Mouse (Mus musculus) heart, postnatal 14 days (tissue): ENCODE results near the gene Sh3d19. TPM values are rescaled to one million over a fixed set of nuclear protein-coding genes. Genes with fewer than 3 reads are reported as not detected.

Experiments
- DNase-seq, 2 experiments: peaks; one replicate each; pipeline ENCODE4 v3.0.0; 2021 to 2022
- intact Hi-C: fragments of 180-260 bp; cut with DNase I; formaldehyde crosslinking; loops from one replicate; pipeline ENCODE4 v1.15.1; 2025
- long read RNA-seq, 2 experiments: library from polyadenylated mRNA; stranded (forward); transcript quantifications; one replicate each; pipeline ENCODE4 v2.0.0; 2021
- total RNA-seq, 2 experiments: library from RNA; stranded (reverse); gene quantifications; 2 replicates each; pipeline ENCODE4 v1.2.3; 2021

The Sh3d19 gene
- 10 to 100 TPM; 20.8 to 28.1 TPM for total RNA-seq
- long read RNA-seq, experiment 1, full-length matches to known transcripts = 1 of 4 reads
- long read RNA-seq, experiment 1, partial matches to known transcripts = 1 of 4 reads
- long read RNA-seq, experiment 1, other reads (novel, unspliced or antisense) = 2 of 4 reads
- long read RNA-seq, experiment 2, full-length matches to known transcripts = 1 of 4 reads
- long read RNA-seq, experiment 2, partial matches to known transcripts = 0 of 4 reads
- long read RNA-seq, experiment 2, other reads (novel, unspliced or antisense) = 3 of 4 reads

GRCm38 (mm10) chr3:85970742-85971598, at the start of gene Sh3d19:
Gene Sh3d19 (plus strand): TSS chr3:85971109.
- intact Hi-C loops = loop anchor here (5.0 kb wide), 1 partner anchor 71 kb away; no protein-coding TSS in a partner anchor

DNA sequence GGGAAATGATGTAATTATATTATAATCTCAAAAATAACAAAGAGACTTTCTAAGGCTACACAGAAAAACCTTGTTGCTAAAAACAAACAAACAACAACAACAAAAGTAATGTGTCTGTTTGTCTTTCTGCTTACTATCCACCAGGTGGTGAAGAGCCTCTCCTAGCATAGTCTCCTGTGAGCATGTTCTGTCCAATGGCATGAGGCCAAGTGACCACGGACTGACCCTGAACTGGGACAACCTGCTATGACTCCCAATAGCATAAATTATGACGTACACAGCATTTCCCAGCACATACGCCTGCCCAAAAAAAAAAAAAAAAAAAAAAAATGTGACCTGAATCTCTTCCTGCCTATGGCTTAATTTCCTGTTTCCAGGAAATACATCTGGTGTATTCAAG, 48.6 kb upstream of the Sh3d19 start:
- DNase-seq = peak; percentile 32 to 59
- intact Hi-C loops = loop anchor here (5.0 kb wide), 3 partner anchors 205 to 1005 kb away; partner anchors contain the start of gene Gatb

More at GRCm38 (mm10) chr3:85970742-85971598, at the start of gene Sh3d19:
- peak; percentile 85 to 87 for DNase-seq

GRCm38 (mm10) chr3:85923343-85923742, 47.6 kb upstream of the Sh3d19 start:
- intact Hi-C loops = loop anchor here (5.0 kb wide), 3 partner anchors 204 to 1006 kb away; partner anchors contain the start of gene Gatb
- DNase-seq = no peak

DNA sequence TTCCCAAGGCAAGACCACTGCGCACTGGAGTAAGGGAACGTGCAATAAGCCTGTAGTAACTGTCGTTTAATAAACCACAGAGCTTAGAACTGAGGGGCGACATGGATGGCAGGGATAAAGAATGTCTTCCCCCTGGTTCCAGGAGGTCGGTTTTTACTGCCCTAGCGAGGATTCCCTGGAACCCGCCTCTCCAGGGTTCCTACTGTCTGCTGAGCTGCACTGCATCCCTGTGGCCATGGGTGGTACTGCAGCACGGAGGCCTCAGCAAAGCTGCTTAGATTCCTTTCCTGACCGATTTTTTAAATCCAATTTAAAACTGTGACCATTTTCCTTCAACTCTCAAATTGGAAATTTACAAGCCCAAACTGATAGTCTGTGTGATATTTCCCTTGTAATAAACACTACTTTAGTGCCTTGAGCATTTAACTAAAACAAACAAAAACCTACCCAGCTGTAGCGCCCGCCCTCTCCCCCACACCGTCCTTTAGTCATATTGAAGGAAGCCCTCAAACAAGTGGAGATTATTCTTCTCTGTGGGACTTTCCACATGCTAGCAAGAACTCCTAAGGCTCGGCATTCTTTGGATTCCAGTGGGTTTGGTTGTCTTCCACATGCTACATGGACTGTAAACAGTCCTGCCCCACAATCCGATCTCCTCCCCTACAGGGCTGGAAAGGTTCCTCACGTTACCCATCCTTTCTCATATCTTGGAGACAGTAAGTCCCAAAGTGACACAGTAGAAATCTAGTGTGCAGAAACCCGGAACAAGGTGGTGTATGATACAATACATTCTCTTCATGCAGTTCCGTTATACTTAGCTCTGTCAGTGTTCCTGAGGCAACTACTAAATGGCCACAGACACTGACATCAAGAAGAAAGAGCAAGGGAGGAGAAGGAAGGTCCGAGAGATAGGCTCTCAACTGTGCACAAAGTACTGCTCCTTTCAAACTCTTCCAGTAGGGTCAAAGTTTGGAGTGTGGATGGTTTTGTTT, 46.7 kb upstream of the Sh3d19 start:
- peak; percentile 83 to 90 for DNase-seq
- intact Hi-C loops = loop anchor here (5.0 kb wide), 3 partner anchors 203 to 1007 kb away; partner anchors contain the start of gene Gatb

DNA sequence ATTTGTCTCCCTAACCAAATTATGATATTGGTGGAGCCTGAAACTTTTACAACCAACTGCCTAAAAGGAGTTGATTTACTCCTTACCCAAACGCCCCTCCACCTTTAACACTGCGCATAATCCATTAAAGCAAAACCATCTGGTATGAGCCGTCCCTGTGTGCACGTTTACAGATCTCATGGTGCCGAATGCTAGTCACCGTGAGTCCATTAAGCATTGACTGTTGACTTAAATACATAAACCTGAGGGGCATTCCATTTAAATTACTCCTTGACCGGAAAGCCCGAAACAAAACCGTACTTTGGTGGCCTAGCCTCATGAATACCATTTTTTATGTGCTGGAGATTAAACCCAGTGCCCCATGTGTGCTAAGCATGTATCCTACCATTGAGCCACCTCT, 43.6 kb upstream of the Sh3d19 start:
- DNase-seq = no peak
- intact Hi-C loops = no loop called here

DNA sequence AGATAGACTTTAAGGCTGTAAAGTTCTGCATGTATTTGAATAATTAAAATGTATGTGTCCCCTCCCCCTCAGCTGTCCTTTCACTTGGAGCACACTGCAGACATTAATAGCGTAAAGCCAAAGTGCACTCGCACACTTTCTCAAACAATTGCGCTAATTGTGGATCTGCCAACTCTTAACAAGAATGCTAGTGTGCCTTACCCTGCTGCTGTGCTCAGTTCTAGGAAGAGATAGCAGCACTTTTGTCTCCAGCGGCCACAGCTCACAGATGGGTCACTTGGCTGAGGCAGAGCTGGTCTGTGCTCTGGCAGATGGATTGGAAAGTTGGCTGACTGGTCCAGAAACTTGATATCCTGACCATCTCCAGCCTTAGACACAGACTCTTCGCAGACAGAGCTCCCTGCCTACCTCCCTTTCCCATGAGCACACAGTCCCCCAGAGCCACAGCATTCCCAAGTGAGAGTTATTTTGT, 42.7 kb upstream of the Sh3d19 start:
- intact Hi-C loops = no loop called here
- peak; percentile 14 to 18 for DNase-seq

GRCm38 (mm10) chr3:85929711-85930110, 41.2 kb upstream of the Sh3d19 start:
- intact Hi-C loops = no loop called here
- no peak for DNase-seq

GRCm38 (mm10) chr3:85930671-85931255, 40.1 kb upstream of the Sh3d19 start:
- no peak for DNase-seq
- intact Hi-C loops = no loop called here

DNA sequence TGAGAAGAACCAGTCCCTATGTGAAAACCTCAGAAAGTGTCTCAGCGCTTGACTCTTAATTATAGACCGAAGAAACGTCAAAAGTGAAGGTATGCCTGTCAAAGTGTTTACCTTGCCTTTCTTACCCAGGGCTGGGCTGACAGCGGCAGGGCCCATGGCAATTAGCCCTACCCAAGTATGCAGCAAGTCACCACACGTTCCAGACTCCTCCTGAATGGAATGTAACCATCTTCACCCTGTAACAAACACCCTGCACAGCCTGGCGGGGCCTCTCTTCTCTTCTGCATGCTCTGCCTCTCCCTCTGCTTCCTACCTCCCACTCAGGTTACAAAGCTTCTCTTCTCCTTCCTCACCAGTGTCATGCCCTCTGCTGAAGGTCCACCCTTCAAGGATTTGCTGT, 39.0 kb upstream of the Sh3d19 start:
- no peak for DNase-seq
- intact Hi-C loops = no loop called here

DNA sequence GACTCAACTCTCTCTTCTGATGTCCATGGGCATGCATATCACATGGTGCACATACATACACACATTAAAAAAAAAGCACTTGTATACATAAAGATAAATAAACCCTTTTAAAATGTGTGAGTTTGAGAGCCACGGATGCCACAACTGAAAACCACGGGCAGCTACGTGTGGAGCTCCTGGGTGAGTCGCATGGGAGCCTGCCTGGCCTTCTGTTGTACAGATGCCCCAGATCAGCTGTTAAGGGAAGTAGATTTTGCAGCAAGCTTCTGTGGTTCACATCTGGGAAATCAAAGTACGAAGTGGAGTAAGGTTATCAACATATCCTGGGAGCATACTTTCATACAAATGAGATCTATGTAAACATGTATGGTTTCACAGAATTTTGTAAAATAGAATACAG, 37.3 kb upstream of the Sh3d19 start:
- no peak for DNase-seq

DNA sequence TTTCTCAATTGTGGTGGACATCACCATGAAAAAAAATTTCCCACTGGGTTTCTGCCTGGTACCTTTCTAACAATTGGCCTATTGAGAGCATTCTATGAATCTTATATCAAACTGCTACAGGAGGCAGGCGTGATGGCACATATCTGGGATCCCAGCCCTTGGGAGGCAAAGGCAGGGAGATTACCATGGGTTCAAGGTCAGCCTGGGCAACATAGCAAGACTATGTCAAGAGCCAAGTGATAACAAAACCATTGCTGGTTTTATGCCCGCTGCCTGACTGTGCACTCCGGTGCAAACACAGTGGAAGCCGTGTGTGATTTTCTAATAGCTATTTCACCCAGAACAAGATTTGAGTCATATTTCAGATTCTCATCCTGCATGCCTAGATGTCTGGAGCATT, 20.0 kb upstream of the Sh3d19 start:
- intact Hi-C loops = no loop called here
- DNase-seq = no peak

More for the DNA sequence above, 37.3 kb upstream of the Sh3d19 start:
- intact Hi-C loops = no loop called here

GRCm38 (mm10) chr3:85952696-85953283, 18.1 kb upstream of the Sh3d19 start:
- DNase-seq = no peak
- intact Hi-C loops = no loop called here

- intact Hi-C loops = no loop called here
- DNase-seq = no peak
Observed at GRCm38 (mm10) chr3:85955269-85955668, 15.6 kb upstream of the Sh3d19 start.

DNA sequence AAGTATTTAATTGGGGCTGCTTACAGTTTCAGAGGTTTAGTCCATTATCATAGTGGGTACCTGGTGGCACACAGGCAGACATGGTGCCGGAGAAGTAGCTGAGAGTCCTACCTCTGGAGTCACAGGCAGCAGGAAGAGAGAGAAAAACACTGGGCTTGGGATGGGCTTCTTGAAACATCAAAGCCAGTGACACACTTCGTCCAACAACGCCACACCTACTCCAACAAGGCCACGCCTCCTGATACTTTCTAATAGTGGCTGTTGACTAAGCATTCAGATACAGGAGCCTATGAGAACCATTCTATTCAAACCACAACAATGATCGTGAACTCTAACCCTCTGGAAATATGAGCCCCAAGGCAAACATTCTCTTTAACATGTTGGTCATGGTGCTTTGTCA, 15.2 kb upstream of the Sh3d19 start:
- DNase-seq = no peak
- intact Hi-C loops = no loop called here

GRCm38 (mm10) chr3:85959669-85960068, 11.2 kb upstream of the Sh3d19 start:
- intact Hi-C loops = no loop called here
- no peak for DNase-seq

DNA sequence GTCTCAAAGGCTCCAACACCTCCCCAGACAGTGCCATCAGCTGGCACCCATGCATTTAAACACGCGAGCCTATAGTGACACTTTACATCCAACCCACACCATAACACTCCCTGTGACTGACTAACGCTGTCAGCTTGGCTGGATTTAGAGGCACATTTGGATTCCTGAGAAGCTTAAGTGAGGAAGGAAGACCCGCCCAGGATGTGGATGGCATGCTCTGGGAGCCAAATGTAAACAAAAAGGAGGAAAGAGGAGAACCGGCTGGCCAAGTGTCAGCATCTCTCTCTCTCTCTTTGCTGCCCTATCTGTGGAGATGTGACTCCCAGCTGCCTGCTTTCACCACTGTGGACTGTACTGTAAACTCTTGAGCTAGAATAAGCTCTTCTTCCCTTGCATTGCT, 9.8 kb upstream of the Sh3d19 start:
- no peak for DNase-seq

DNA sequence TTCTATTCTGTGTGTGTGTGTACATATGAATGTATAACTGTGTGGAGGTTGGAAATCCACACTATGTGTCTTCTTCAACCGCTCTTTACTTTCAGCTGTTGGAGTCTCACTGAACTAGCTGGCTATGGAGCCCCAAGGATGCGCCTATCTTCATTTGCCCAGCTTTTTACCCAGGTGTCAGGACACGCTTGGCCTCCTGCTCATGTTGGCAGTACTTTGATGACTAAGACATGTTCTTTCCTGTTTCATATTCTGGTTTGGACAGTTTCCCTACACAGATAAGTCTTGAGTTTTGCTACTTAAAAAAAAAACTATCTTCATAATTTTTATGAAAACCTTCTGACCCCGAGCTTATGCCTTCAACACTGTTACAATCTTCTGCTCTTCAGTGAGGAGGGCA, 5.4 kb upstream of the Sh3d19 start:
- DNase-seq = no peak
- intact Hi-C loops = no loop called here

More for the DNA sequence above, 9.8 kb upstream of the Sh3d19 start:
- intact Hi-C loops = no loop called here

DNA sequence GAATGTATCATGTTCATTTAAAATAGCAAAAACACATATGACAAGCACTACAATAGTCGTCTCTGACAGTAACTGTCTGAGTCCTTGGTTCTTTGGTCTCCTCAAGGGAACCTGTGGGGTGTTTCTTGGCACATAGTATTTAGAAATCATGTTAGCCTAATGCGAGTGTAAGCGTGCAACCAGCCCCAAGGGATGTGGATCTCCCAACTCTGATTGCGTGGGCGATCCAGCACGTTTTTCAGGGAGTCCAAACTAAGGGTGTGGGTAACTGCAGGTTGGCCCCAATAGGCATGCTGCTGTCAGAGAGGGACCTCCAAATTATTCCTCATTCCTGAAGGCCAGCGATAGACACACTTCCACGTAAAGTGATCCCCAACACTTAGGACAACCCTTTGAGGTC, 1.9 kb upstream of the Sh3d19 start:
- intact Hi-C loops = no loop called here
- DNase-seq = no peak

DNA sequence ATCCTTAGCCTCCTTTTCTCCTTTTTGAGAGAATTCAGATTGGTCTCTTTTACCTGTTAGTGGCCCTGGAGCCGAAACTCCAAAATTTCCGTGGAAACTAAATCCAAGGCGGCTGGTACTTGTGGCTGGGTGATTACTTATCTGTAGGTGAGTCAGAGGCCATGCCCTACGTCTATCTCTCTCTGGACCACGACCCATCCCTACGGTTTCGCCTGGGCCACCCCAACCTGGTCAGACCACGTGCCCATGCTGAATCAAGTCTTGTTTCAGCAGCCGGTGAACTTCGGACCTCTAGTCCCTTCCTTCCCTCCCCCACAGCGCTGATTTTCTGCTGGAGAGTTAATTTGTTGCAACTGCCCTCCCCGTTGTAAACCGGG, 678 bp downstream of the Sh3d19 start:
- intact Hi-C loops = loop anchor here (5.0 kb wide), 1 partner anchor 71 kb away; no protein-coding TSS in a partner anchor
- DNase-seq = peak in 1 of 2 experiments; percentile 16
